Mouse (Mus musculus) liver, postnatal 0 days (tissue): ENCODE measurements around the gene Ctdsp1. TPM values are rescaled to one million over a fixed set of nuclear protein-coding genes. Genes with fewer than 3 reads are reported as not detected.

Experiments
- ATAC-seq: fragments of 200-750 bp; cut with Nextera tagmentation; 2 replicates; pipeline ENCODE4 v1.8.0; 2017; ENCODE audit warnings: mild to moderate bottlenecking, moderate library complexity
- DNase-seq: peaks from one replicate; pipeline ENCODE4 v3.0.0-alpha.2; 2016
- H3K27ac ChIP-seq: fragments of 300-500 bp; sonication (generic); 2 replicates; pipeline ENCODE4 v1.5.1; 2014; ENCODE audit warnings: antibody characterized with exemption, moderate library complexity, mild to moderate bottlenecking, low read depth
- H3K27me3 ChIP-seq: fragments of 300-500 bp; sonication (generic); 2 replicates; pipeline ENCODE4 v1.6.1; 2014; ENCODE audit warnings: low read length, control low read depth, mixed read lengths; ENCODE audit not compliant: insufficient read depth
- H3K36me3 ChIP-seq: fragments of 300-500 bp; sonication (generic); replicated peaks from 2 replicates; pipeline ENCODE4 v1.6.1; 2014; ENCODE audit warnings: mild to moderate bottlenecking, control low read depth, low read length, moderate library complexity, mixed read lengths; ENCODE audit not compliant: insufficient read depth
- H3K4me1 ChIP-seq: fragments of 300-500 bp; sonication (generic); 2 replicates; pipeline ENCODE4 v1.6.1; 2014; ENCODE audit warnings: antibody characterized with exemption, mild to moderate bottlenecking, control low read depth; ENCODE audit not compliant: insufficient read depth
- H3K4me2 ChIP-seq: fragments of 300-500 bp; sonication (generic); 2 replicates; pipeline ENCODE4 v1.6.1; 2014; ENCODE audit warnings: low read depth, mild to moderate bottlenecking, low read length, moderate library complexity, mixed read lengths
- H3K4me3 ChIP-seq: fragments of 300-500 bp; sonication (generic); 2 replicates; pipeline ENCODE4 v1.5.1; 2014; ENCODE audit warnings: low read depth, low read length
- H3K9ac ChIP-seq: fragments of 300-500 bp; sonication (generic); replicated peaks from 2 replicates; pipeline ENCODE4 v1.6.1; 2014; ENCODE audit warnings: mild to moderate bottlenecking, moderate library complexity
- H3K9me3 ChIP-seq: fragments of 300-500 bp; sonication (generic); 2 replicates; pipeline ENCODE4 v1.6.1; 2016; ENCODE audit warnings: mild to moderate bottlenecking, control low read depth, low read length, mixed read lengths
- CTCF ChIP-seq: sonication (generic); IDR thresholded peaks from 2 replicates; pipeline ENCODE4 v1.5.1; 2016; ENCODE audit warnings: antibody characterized with exemption, low read depth
- EP300 ChIP-seq: IDR thresholded peaks from 2 replicates; pipeline ENCODE4 v1.6.1; 2016; ENCODE audit warnings: antibody characterized with exemption, low read depth, mild to moderate bottlenecking
- WGBS: fragments of 180-500 bp; shearing (Covaris S2); extraction: QIAGEN DNeasy Blood & Tissue Kit; methylation state at CpG from one replicate; pipeline ENCODE4 v1.1.7; 2014; ENCODE audit not compliant: insufficient replicate concordance; 5-methylcytosine and 5-hydroxymethylcytosine counted together
- polyA plus RNA-seq: library from polyadenylated mRNA; unstranded; fragments of >200 nt; fragmentation: Nextera tagmentation; extraction: Ambion mirVana; gene quantifications from 2 replicates; pipeline ENCODE4 v1.2.1, GENCODE M21; 2015

Gene Ctdsp1
- polyA plus RNA-seq, 1 experiment from 2014 or later = 40.4 TPM

GRCm38 (mm10) chr1:74387386-74387988 is 3.8 kb upstream of the Ctdsp1 start:
- Histone ChIP-seq H3K27me3 (no peaks in the 10 kb centered on the region), H3K4me3 (peak overlapping the region; percentile 59), H3K4me2 (peak overlapping the region; percentile 89), H3K27ac (peak overlapping the region; percentile 99), H3K4me1 (peaks cover 31% of the 10 kb centered on the region), H3K36me3 (no peaks in the 10 kb centered on the region), H3K9me3 (no peaks in the 10 kb centered on the region), H3K9ac (peak overlapping the region; percentile 77)
- ATAC-seq (no peak), DNase-seq (no peak)
- TF ChIP-seq EP300 = no peak
- no peak for TF ChIP-seq CTCF
- 37% methylated on average over 15 of the region's 15 CpGs for WGBS

GRCm38 (mm10) chr1:74388398-74388920 is 2.9 kb upstream of the Ctdsp1 start:
- Histone ChIP-seq H3K9me3 (no peaks in the 10 kb centered on the region), H3K27me3 (no peaks in the 10 kb centered on the region), H3K9ac (no peak overlapping the region), H3K4me2 (no peak overlapping the region), H3K4me3 (no peak overlapping the region), H3K4me1 (peaks cover 40% of the 10 kb centered on the region), H3K36me3 (peaks cover 2% of the 10 kb centered on the region; the same call in 1 of the 2 replicates), H3K27ac (no peak overlapping the region)
- ATAC-seq = no peak
- TF ChIP-seq CTCF (no peak), EP300 (no peak)
- 90% methylated on average over 7 of the region's 7 CpGs for WGBS
- no peak for DNase-seq

GRCm38 (mm10) chr1:74389831-74390286 is 1.4 kb upstream of the Ctdsp1 start:
- Histone ChIP-seq H3K4me1 (peaks cover 46% of the 10 kb centered on the region), H3K4me2 (peak overlapping the region; percentile 93), H3K4me3 (peak overlapping the region; percentile 30; the same call in 1 of the 2 replicates), H3K27me3 (no peaks in the 10 kb centered on the region), H3K9ac (peak overlapping the region; percentile 50), H3K36me3 (peaks cover 16% of the 10 kb centered on the region), H3K27ac (peak overlapping the region; percentile 100), H3K9me3 (no peaks in the 10 kb centered on the region)
- TF ChIP-seq CTCF = no peak
- TF ChIP-seq EP300 = no peak
- DNase-seq = peak; percentile 60
- ATAC-seq = no peak
- WGBS = 5% methylated on average over 29 of the region's 29 CpGs

- no peak for TF ChIP-seq EP300
- TF ChIP-seq CTCF = peak; percentile 91
- peak overlapping the region; percentile 50 for H3K9ac ChIP-seq
- no peaks in the 10 kb centered on the region for H3K9me3 ChIP-seq
- H3K27ac ChIP-seq = peak overlapping the region; percentile 100
- ATAC-seq = no peak
- H3K27me3 ChIP-seq = no peaks in the 10 kb centered on the region
- H3K4me1 ChIP-seq = peaks cover 49% of the 10 kb centered on the region
- H3K4me3 ChIP-seq = peak overlapping the region; percentile 97
- WGBS = 7% methylated on average over 21 of the region's 21 CpGs
- H3K4me2 ChIP-seq = peak overlapping the region; percentile 93
- peak; percentile 82 for DNase-seq
- peaks cover 21% of the 10 kb centered on the region for H3K36me3 ChIP-seq
Observed at GRCm38 (mm10) chr1:74390287-74390906, 912 bp upstream of the Ctdsp1 start.

GRCm38 (mm10) chr1:74391844-74392441 is 634 bp downstream of the Ctdsp1 start:
- H3K27me3 ChIP-seq = no peaks in the 10 kb centered on the region
- TF ChIP-seq CTCF = 0 out of 2 replicates have a peak, but pooled peaks have one; percentile 14
- no peak for TF ChIP-seq EP300
- peaks cover 21% of the 10 kb centered on the region for H3K36me3 ChIP-seq
- under 1% methylated on average over 48 of the region's 63 CpGs for WGBS
- peak overlapping the region; percentile 93 for H3K4me2 ChIP-seq
- H3K9me3 ChIP-seq = no peaks in the 10 kb centered on the region
- peak overlapping the region; percentile 100 for H3K27ac ChIP-seq
- peak overlapping the region; percentile 97 for H3K4me3 ChIP-seq
- DNase-seq = peak; percentile 87
- ATAC-seq = peak; percentile 58
- peak overlapping the region; percentile 100 for H3K9ac ChIP-seq
- H3K4me1 ChIP-seq = peaks cover 48% of the 10 kb centered on the region

- Histone ChIP-seq H3K4me3 (peak overlapping the region; percentile 97), H3K27ac (peak overlapping the region; percentile 100), H3K9ac (peak overlapping the region; percentile 100), H3K4me2 (peak overlapping the region; percentile 93), H3K4me1 (peaks cover 46% of the 10 kb centered on the region), H3K27me3 (no peaks in the 10 kb centered on the region), H3K9me3 (no peaks in the 10 kb centered on the region), H3K36me3 (peaks cover 21% of the 10 kb centered on the region)
- no peak for TF ChIP-seq CTCF
- no peak; the same call in 1 of the 2 replicates for TF ChIP-seq EP300
- peak; percentile 79 for DNase-seq
- ATAC-seq = peak; percentile 9
- 4% methylated on average over 16 of the region's 16 CpGs for WGBS
Observed at GRCm38 (mm10) chr1:74392446-74392994, 1.2 kb downstream of the Ctdsp1 start.
